In the genomic region with DNA sequence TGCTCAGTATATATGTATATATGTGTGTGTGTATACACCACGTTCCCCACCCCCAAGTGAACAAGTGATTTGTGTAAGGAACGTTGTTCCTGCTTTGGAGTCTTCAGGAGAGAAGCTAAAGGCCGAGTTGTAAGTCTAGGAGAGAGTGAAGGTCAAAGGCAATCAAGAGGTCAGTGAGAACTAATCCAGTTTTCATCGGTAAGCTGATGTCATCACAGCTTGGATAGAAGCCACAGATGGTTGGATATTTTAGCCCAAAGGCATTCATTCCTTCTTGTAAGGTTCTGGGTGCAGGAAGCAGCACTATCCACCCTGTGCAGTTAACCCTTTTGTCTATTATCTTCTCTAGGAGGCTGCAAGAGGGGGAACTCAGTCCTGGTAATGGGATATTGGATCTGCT, we compare ENCODE assay signal across 8 mouse cellular contexts. TPM values are rescaled to one million over a fixed set of nuclear protein-coding genes. Genes with fewer than 3 reads are reported as not detected.
DNase-seq lines count a peak whose midpoint lies in the region; ATAC-seq and TF ChIP-seq lines count a peak whose summit lies in the region.

No protein-coding gene starts in this region.

- 0 out of 2 replicates have a peak, but pooled peaks cover 3% of the 10 kb centered on the region for H3K4me1 ChIP-seq in heart, embryonic 11.5 days (ENCODE audit: control insufficient read depth, insufficient read depth, low read length)
- H3K4me1 ChIP-seq in embryonic facial prominence, embryonic 15.5 days = 0 out of 2 replicates have a peak, but pooled peaks cover 7% of the 10 kb centered on the region
- H3K4me1 ChIP-seq in liver, embryonic 12.5 days = peaks cover 29% of the 10 kb centered on the region

- no peak for TF ChIP-seq CTCF in left cerebral cortex, adult 2 months (IDR thresholded peaks at IDR 0.05)

- WGBS in heart, embryonic 11.5 days (ENCODE audit: insufficient replicate concordance) = 43% methylated on average over 4 of the region's 4 CpGs
- 28% methylated on average over 4 of the region's 4 CpGs for WGBS in embryonic facial prominence, embryonic 15.5 days
- 42% methylated on average over 4 of the region's 4 CpGs for WGBS in liver, embryonic 12.5 days (ENCODE audit: insufficient replicate concordance)

- ATAC-seq in heart, embryonic 11.5 days (replicated peaks; ENCODE audit: insufficient number of reproducible peaks, low FRiP score, low TSS enrichment) = no peak
- no peak for ATAC-seq in embryonic facial prominence, embryonic 15.5 days (ENCODE audit: insufficient number of reproducible peaks, low FRiP score, low TSS enrichment, low read depth)
- ATAC-seq in liver, embryonic 12.5 days = no peak

- no peaks in the 10 kb centered on the region for H3K9me3 ChIP-seq in heart, embryonic 11.5 days (replicated peaks; ENCODE audit: control insufficient read depth, low read length)
- H3K9me3 ChIP-seq in embryonic facial prominence, embryonic 15.5 days (replicated peaks) = no peaks in the 10 kb centered on the region
- no peaks in the 10 kb centered on the region for H3K9me3 ChIP-seq in liver, embryonic 12.5 days (replicated peaks)

- H3K9ac ChIP-seq in heart, embryonic 11.5 days (ENCODE audit: low read depth, low read length) = no peak overlapping the region; the same call in 1 of the 2 replicates
- H3K9ac ChIP-seq in embryonic facial prominence, embryonic 15.5 days = no peak overlapping the region
- no peak overlapping the region for H3K9ac ChIP-seq in liver, embryonic 12.5 days

- no peak for DNase-seq in heart, adult 11 months
- peak; percentile 63 for DNase-seq in 3T3-L1 (ENCODE audit: low read depth, low spot score)
- no peak for DNase-seq in thymus, postnatal 14 days
- DNase-seq in cerebellum, adult 18-20 months = no peak
- DNase-seq in left cerebral cortex, adult 2 months (ENCODE audit: extremely low spot score in 1 of 2, low spot score in 2 of 2) = no peak

- intact Hi-C loops in left cerebral cortex, adult 2 months (cut with DNase I) = no loop called here

- H3K36me3 ChIP-seq in heart, embryonic 11.5 days (ENCODE audit: control insufficient read depth, insufficient read depth, low read length) = no peaks in the 10 kb centered on the region
- no peaks in the 10 kb centered on the region for H3K36me3 ChIP-seq in embryonic facial prominence, embryonic 15.5 days
- peaks cover 35% of the 10 kb centered on the region for H3K36me3 ChIP-seq in liver, embryonic 12.5 days

- H3K27ac ChIP-seq in heart, embryonic 11.5 days (ENCODE audit: low read depth, low read length) = no peak overlapping the region
- no peak overlapping the region for H3K27ac ChIP-seq in embryonic facial prominence, embryonic 15.5 days (replicated peaks)
- no peak overlapping the region for H3K27ac ChIP-seq in liver, embryonic 12.5 days
- H3K27ac ChIP-seq in left cerebral cortex, adult 2 months = no peak overlapping the region

- H3K4me2 ChIP-seq in heart, embryonic 11.5 days = peak overlapping the region; percentile 68
- 0 out of 2 replicates have a peak overlapping the region, but pooled peaks have one; percentile 10 for H3K4me2 ChIP-seq in embryonic facial prominence, embryonic 15.5 days (replicated peaks)
- H3K4me2 ChIP-seq in liver, embryonic 12.5 days = peak overlapping the region; percentile 70

- peak overlapping the region; percentile 60 for H3K4me3 ChIP-seq in heart, embryonic 11.5 days (ENCODE audit: low read depth, low read length)
- no peak overlapping the region for H3K4me3 ChIP-seq in embryonic facial prominence, embryonic 15.5 days (replicated peaks)
- peak overlapping the region; percentile 65 for H3K4me3 ChIP-seq in liver, embryonic 12.5 days
- no peak overlapping the region for H3K4me3 ChIP-seq in left cerebral cortex, adult 2 months

- H3K27me3 ChIP-seq in heart, embryonic 11.5 days (ENCODE audit: control insufficient read depth, insufficient read depth, low read length) = no peaks in the 10 kb centered on the region
- H3K27me3 ChIP-seq in embryonic facial prominence, embryonic 15.5 days = no peaks in the 10 kb centered on the region
- H3K27me3 ChIP-seq in liver, embryonic 12.5 days (replicated peaks) = 0 out of 2 replicates have a peak, but pooled peaks cover 3% of the 10 kb centered on the region

RNA-seq across cellular contexts. Expression of a gene that starts 3.2 kb away (rescaled TPM):
- 725 and 775 TPM in 2 replicates for polyA plus RNA-seq in heart, embryonic 11.5 days (2014; fragmentation: Nextera tagmentation; extraction: Ambion mirVana)
- 281 and 326 TPM in 2 replicates for polyA plus RNA-seq in embryonic facial prominence, embryonic 15.5 days (2015; fragmentation: Nextera tagmentation; extraction: Ambion mirVana)
- polyA plus RNA-seq in liver, embryonic 12.5 days (2016; fragmentation: Nextera tagmentation; extraction: Ambion mirVana) = 271 and 290 TPM in 2 replicates
- total RNA-seq in left cerebral cortex, adult 2 months (2021) = 100 to 1,000 TPM; 408 to 481 TPM

RNA-seq across cellular contexts. Expression of a gene that starts 30.9 kb away (rescaled TPM):
- 21.0 and 22.5 TPM in 2 replicates for polyA plus RNA-seq in heart, embryonic 11.5 days (2014; fragmentation: Nextera tagmentation; extraction: Ambion mirVana)
- polyA plus RNA-seq in embryonic facial prominence, embryonic 15.5 days (2015; fragmentation: Nextera tagmentation; extraction: Ambion mirVana) = 9.2 and 9.5 TPM in 2 replicates
- 7.8 and 8.8 TPM in 2 replicates for polyA plus RNA-seq in liver, embryonic 12.5 days (2016; fragmentation: Nextera tagmentation; extraction: Ambion mirVana)
- total RNA-seq in left cerebral cortex, adult 2 months (2021) = 10 to 100 TPM; 21.5 to 22.4 TPM

RNA-seq across cellular contexts. Expression of a gene that starts 47.1 kb away (rescaled TPM):
- polyA plus RNA-seq in heart, embryonic 11.5 days (2014; fragmentation: Nextera tagmentation; extraction: Ambion mirVana) = 0.31 and 0.34 TPM in 2 replicates
- polyA plus RNA-seq in embryonic facial prominence, embryonic 15.5 days (2015; fragmentation: Nextera tagmentation; extraction: Ambion mirVana) = 1.00 and 1.3 TPM in 2 replicates
- 0.38 and 0.56 TPM in 2 replicates for polyA plus RNA-seq in liver, embryonic 12.5 days (2016; fragmentation: Nextera tagmentation; extraction: Ambion mirVana)
- 1 to 10 TPM; 1.2 TPM for total RNA-seq in left cerebral cortex, adult 2 months (2021)

Comparison
In these comparisons a context has a peak if more than half of its experiments do, and no peak if none do; other contexts are left out.
1. H3K4me2 ChIP-seq: peak in every context shown above with its lines; median percentile 70 in liver, embryonic 12.5 days; 68 in heart, embryonic 11.5 days; 10 in embryonic facial prominence, embryonic 15.5 days.
2. H3K4me3 ChIP-seq: peak in heart, embryonic 11.5 days (single experiment) and liver, embryonic 12.5 days (single experiment); none in embryonic facial prominence, embryonic 15.5 days (single experiment) and left cerebral cortex, adult 2 months (single experiment).